Mouse (Mus musculus) kidney, postnatal 0 days (tissue): ENCODE results near the gene Mycn. TPM values are rescaled to one million over a fixed set of nuclear protein-coding genes. Genes with fewer than 3 reads are reported as not detected.

Experiments
- ATAC-seq: fragments of 200-750 bp; cut with Nextera tagmentation; replicated peaks from 2 replicates; pipeline ENCODE4 v1.8.0; 2017; ENCODE audit warnings: low read depth, moderate number of reproducible peaks, moderate TSS enrichment, moderate library complexity; ENCODE audit not compliant: low FRiP score
- DNase-seq: peaks from one replicate; pipeline ENCODE4 v3.0.0-alpha.2; 2016; ENCODE audit warnings: low spot score
- H3K27ac ChIP-seq: fragments of 300-500 bp; sonication (generic); 2 replicates; pipeline ENCODE4 v1.5.1; 2014; ENCODE audit warnings: mild to moderate bottlenecking
- H3K27me3 ChIP-seq: fragments of 300-500 bp; sonication (generic); 2 replicates; pipeline ENCODE4 v1.6.1; 2014; ENCODE audit warnings: low read length, mixed read lengths; ENCODE audit not compliant: insufficient read depth
- H3K36me3 ChIP-seq: fragments of 300-500 bp; sonication (generic); 2 replicates; pipeline ENCODE4 v1.6.1; 2014; ENCODE audit warnings: low read length, mixed read lengths; ENCODE audit not compliant: insufficient read depth
- H3K4me1 ChIP-seq: fragments of 300-500 bp; sonication (generic); replicated peaks from 2 replicates; pipeline ENCODE4 v1.6.1; 2014; ENCODE audit warnings: antibody characterized with exemption, low read length, mixed read lengths; ENCODE audit not compliant: insufficient read depth
- H3K4me2 ChIP-seq: fragments of 300-500 bp; sonication (generic); 2 replicates; pipeline ENCODE4 v1.6.1; 2014; ENCODE audit warnings: mild to moderate bottlenecking, low read length, moderate library complexity, mixed read lengths
- H3K4me3 ChIP-seq: fragments of 300-500 bp; sonication (generic); replicated peaks from 2 replicates; pipeline ENCODE4 v1.5.1; 2014; ENCODE audit warnings: low read depth, low read length
- H3K9ac ChIP-seq: fragments of 300-500 bp; sonication (generic); 2 replicates; pipeline ENCODE4 v1.6.1; 2014; ENCODE audit warnings: low read depth, low read length
- H3K9me3 ChIP-seq: fragments of 300-500 bp; sonication (generic); replicated peaks from 2 replicates; pipeline ENCODE4 v1.6.1; 2016; ENCODE audit warnings: low read length, inconsistent platforms, mixed read lengths
- CTCF ChIP-seq: IDR thresholded peaks from 2 replicates; pipeline ENCODE4 v1.5.1; 2016; ENCODE audit warnings: antibody characterized with exemption, low read depth, mild to moderate bottlenecking, moderate library complexity
- WGBS: fragments of 180-500 bp; shearing (Covaris S2); extraction: QIAGEN DNeasy Blood & Tissue Kit; methylation state at CpG from one replicate; pipeline ENCODE4 v1.1.7; 2014; 5-methylcytosine and 5-hydroxymethylcytosine counted together
- polyA plus RNA-seq: library from polyadenylated mRNA; unstranded; fragments of >200 nt; fragmentation: Nextera tagmentation; extraction: Ambion mirVana; gene quantifications from 2 replicates; pipeline ENCODE4 v1.2.1, GENCODE M21; 2015

Mycn gene
- polyA plus RNA-seq, 1 experiment from 2014 or later = 86.9 TPM

DNA sequence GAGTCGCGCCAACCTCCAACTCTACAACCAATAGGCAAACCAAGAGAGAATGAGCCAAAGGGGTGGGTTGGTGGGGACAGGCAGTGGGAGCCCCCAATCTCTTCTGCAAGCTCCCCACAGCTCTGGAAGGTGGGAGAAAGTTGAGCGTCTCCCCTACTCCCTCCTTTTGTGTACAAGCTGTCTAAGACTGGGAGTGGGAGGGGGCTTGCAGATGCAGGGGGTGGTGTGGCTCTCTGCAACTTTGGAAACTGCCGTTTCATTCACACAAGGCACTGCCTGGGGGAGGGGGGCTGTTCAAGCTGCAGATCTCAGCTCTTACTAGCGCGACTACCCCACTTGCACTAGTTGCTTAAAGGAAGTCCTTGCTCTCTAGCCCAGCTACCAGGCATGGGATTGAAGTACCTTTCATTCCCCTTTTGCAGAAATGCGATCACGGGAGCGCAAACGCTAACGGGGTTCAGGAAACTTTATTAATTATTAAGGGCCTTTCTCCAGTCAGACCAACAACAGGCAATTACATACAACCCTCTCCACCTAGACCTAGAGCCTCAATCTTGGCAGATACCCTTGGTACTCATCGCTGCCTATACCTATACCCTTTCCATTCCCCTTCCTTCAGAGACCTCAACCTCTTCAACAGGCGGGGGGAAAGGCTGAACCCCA, 1.1 kb downstream of the Mycn start:
- Histone ChIP-seq H3K27me3 (no peaks in the 10 kb centered on the region), H3K9ac (peak overlapping the region; percentile 83), H3K27ac (peak overlapping the region; percentile 84), H3K4me3 (peak overlapping the region; percentile 81), H3K9me3 (no peaks in the 10 kb centered on the region), H3K36me3 (peaks cover 2% of the 10 kb centered on the region; the same call in 1 of the 2 replicates), H3K4me2 (peak overlapping the region; percentile 88), H3K4me1 (0 out of 2 replicates have a peak, but pooled peaks cover 3% of the 10 kb centered on the region)
- peak; percentile 77 for DNase-seq
- no peak for ATAC-seq
- WGBS = 2% methylated on average over 13 of the region's 13 CpGs
- no peak for TF ChIP-seq CTCF

DNA sequence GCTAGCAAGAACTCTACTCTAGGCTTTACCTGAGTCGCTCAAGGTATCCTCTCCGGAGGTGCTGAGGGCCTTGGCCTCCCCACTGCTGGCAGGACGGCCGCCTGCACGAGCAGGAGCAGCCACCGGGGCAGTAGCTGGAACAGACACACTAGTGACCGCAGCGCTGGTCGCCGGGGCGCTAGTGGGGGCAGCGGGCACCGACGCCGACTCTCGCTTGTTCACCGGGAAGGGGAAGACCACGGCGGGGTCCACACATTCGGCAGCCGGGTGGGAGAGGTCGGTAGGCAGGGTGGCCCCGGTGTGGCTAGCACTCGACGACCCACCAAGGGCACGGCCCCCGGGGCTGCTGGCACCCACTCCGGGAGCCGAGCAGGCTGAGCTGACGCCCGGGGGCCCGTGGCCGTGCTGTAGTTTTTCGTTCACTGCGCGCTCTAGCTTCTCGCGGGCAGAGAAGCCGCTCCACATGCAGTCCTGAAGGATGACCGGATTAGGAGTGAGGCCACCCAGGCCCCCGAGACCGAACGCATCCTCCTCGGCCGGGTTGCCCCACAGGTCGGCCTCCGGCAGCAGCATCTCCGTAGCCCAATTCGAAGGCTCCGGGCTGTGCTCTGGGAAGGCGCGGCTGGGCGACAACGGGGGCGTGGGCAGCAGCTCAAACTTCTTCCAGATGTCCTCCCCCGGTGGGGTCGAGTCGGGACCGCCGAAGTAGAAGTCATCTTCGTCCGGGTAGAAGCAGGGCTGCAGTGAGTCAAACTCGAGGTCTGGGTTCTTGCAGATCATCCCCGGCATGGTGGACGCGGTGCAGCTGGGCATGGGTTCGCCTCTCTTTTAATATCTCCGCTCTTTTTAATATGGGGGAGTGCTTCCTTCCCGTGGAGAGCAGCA, 1.9 kb downstream of the Mycn start:
- Histone ChIP-seq H3K36me3 (peaks cover 8% of the 10 kb centered on the region; the same call in 1 of the 2 replicates), H3K9me3 (no peaks in the 10 kb centered on the region), H3K9ac (peak overlapping the region; percentile 83), H3K4me3 (peak overlapping the region; percentile 81), H3K27ac (peak overlapping the region; percentile 84), H3K4me1 (0 out of 2 replicates have a peak, but pooled peaks cover 3% of the 10 kb centered on the region), H3K27me3 (no peaks in the 10 kb centered on the region), H3K4me2 (peak overlapping the region; percentile 88)
- TF ChIP-seq CTCF = no peak
- WGBS = under 1% methylated on average over 68 of the region's 69 CpGs
- DNase-seq (peak; percentile 64), ATAC-seq (no peak)

DNA sequence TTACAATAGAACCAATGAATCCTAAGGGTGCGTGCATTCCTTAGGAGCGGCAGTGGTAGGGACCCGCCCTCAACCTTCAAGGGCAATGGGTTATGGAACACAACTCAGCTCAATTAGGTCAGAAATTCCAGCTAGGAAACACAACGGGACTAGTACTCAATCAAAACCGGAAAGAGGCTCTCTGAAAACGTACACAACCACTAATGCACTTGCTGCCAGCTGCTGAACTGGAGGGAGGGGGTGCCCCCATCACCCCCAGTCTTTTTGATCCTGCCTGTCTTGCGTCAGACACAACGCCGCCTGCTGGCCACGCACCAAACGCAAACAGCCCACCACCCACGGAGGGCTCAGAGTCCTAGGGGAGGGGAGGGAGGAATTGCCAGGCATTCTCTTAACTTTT, 2.9 kb downstream of the Mycn start:
- Histone ChIP-seq H3K9ac (peak overlapping the region; percentile 83), H3K4me1 (0 out of 2 replicates have a peak, but pooled peaks cover 3% of the 10 kb centered on the region), H3K4me2 (peak overlapping the region; percentile 88), H3K4me3 (peak overlapping the region; percentile 81), H3K9me3 (no peaks in the 10 kb centered on the region), H3K27me3 (no peaks in the 10 kb centered on the region), H3K36me3 (peaks cover 11% of the 10 kb centered on the region; the same call in 1 of the 2 replicates), H3K27ac (peak overlapping the region; percentile 84)
- TF ChIP-seq CTCF = peak; percentile 83
- peak; percentile 84 for DNase-seq
- under 1% methylated on average over 11 of the region's 12 CpGs for WGBS
- ATAC-seq = no peak

DNA sequence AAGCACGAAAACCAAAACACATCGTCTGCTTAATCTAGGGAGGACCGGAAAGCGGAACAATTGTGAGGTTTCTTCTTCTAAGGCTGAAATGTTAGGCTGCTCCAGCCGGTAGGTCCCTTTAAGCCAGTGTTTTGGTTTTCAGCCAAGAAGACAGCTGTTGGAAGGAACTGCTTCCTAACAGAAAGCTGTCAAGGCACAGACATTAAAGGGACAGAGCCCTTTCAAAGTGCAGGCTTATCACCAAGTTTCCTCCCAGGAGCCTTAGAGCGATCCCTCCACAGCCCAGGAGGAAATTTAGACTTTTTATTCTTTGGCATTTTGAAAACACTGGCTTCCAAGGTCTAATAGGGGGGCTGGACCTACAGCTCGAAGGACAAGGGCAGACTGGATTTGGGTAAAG, 3.4 kb downstream of the Mycn start:
- ATAC-seq = no peak
- 0 out of 2 replicates have a peak, but pooled peaks cover 3% of the 10 kb centered on the region for H3K4me1 ChIP-seq
- WGBS = under 1% methylated on average over 7 of the region's 7 CpGs
- peak overlapping the region; percentile 81 for H3K4me3 ChIP-seq
- no peaks in the 10 kb centered on the region for H3K27me3 ChIP-seq
- H3K9ac ChIP-seq = peak overlapping the region; percentile 83
- no peak for TF ChIP-seq CTCF
- H3K27ac ChIP-seq = peak overlapping the region; percentile 84
- no peaks in the 10 kb centered on the region for H3K9me3 ChIP-seq
- H3K4me2 ChIP-seq = peak overlapping the region; percentile 88
- peak; percentile 94 for DNase-seq
- H3K36me3 ChIP-seq = peaks cover 11% of the 10 kb centered on the region; the same call in 1 of the 2 replicates

DNA sequence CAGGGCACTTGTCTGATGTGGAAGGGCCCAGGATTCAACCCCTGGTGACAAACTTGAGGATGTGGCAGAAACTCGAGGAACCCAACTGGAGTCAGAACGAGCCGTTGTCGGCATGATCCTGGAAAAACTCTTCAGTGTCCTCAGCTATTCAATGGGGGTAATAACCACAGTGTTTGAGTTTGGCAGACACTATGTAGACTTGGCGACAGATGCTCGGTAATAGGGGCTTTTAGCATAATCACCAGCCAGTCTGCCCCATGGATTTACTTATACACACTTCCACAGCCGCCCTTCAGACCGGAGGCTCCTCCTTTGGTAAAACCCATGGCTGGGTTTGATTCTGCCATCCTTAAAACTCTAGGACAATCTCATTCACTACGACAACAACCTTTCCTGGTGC, 4.0 kb downstream of the Mycn start:
- no peak for ATAC-seq
- Histone ChIP-seq H3K36me3 (peaks cover 11% of the 10 kb centered on the region; the same call in 1 of the 2 replicates), H3K4me3 (peak overlapping the region; percentile 81), H3K4me1 (0 out of 2 replicates have a peak, but pooled peaks cover 3% of the 10 kb centered on the region), H3K27me3 (no peaks in the 10 kb centered on the region), H3K9ac (peak overlapping the region; percentile 83; the same call in 1 of the 2 replicates), H3K4me2 (peak overlapping the region; percentile 88), H3K27ac (peak overlapping the region; percentile 84; the same call in 1 of the 2 replicates), H3K9me3 (no peaks in the 10 kb centered on the region)
- TF ChIP-seq CTCF = no peak
- WGBS = 10% methylated on average over 9 of the region's 9 CpGs
- DNase-seq = no peak

DNA sequence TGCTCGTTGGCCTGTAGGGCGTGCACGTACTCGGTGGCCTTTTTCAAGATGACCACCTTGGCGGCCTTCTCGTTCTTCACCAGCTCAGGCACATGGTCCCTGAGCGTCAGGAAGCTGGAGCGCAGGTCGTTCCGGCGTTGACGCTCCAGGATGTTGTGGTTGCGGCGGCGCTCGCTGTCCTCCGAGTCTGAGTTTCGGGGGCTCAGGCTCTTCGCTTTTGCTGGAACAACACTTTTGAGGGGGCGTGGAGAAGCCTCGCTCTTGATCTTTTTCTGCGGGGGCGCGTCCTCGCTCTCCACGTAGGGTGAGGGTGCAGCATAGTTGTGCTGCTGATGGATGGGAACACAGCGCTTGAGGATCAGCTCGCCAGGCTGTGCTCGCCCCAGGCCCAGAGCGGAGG, 4.6 kb downstream of the Mycn start:
- Histone ChIP-seq H3K9me3 (no peaks in the 10 kb centered on the region), H3K36me3 (peaks cover 11% of the 10 kb centered on the region; the same call in 1 of the 2 replicates), H3K4me2 (peak overlapping the region; percentile 88), H3K4me1 (0 out of 2 replicates have a peak, but pooled peaks cover 3% of the 10 kb centered on the region), H3K4me3 (peak overlapping the region; percentile 81), H3K27ac (no peak overlapping the region), H3K27me3 (no peaks in the 10 kb centered on the region), H3K9ac (peak overlapping the region; percentile 44; the same call in 1 of the 2 replicates)
- ATAC-seq (no peak), DNase-seq (no peak)
- 45% methylated on average over 30 of the region's 30 CpGs for WGBS
- TF ChIP-seq CTCF = no peak
